Mouse (Mus musculus): ENCODE results near the gene Nipal1. TPM values are rescaled to one million over a fixed set of nuclear protein-coding genes. Genes with fewer than 3 reads are reported as not detected.

Nipal1 gene
- not detected for total RNA-seq (2021)

GRCm38 (mm10) chr5:72647418-72647907 lies at the start of gene Nipal1:
TSS of gene Nipal1 (plus strand) at chr5:72647795.
- intact Hi-C loops (cut with DNase I) = no loop called here

DNA sequence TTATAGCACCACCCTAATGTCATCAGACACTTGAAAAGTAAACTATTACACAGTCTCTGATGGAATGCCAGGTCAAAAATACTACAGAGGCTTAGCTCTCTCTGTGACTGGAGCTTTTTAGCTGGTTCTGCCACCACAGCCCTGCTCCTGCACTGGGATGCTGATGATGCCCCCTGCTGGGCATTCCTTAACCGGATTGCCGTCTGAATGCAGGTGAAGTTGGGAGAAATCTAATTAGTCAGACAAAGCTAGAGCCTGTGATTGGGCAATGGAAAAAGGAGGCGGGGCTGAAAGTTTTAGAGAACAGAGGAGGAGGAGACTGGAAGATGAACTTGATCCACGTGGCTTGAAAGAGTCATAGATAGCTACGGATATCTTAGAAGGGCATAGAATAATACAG lies 46.6 kb upstream of the Nipal1 start:
- intact Hi-C loops (cut with DNase I) = loop anchor here (2.0 kb wide), 1 partner anchor 250 kb away; no protein-coding TSS in a partner anchor
- peak; percentile 6 for DNase-seq (ENCODE audit: low spot score)

More at GRCm38 (mm10) chr5:72647418-72647907, at the start of gene Nipal1:
- DNase-seq (ENCODE audit: low spot score) = no peak

GRCm38 (mm10) chr5:72603138-72603537 lies 44.5 kb upstream of the Nipal1 start:
- intact Hi-C loops (cut with DNase I) = no loop called here
- no peak for DNase-seq (ENCODE audit: low spot score)

DNA sequence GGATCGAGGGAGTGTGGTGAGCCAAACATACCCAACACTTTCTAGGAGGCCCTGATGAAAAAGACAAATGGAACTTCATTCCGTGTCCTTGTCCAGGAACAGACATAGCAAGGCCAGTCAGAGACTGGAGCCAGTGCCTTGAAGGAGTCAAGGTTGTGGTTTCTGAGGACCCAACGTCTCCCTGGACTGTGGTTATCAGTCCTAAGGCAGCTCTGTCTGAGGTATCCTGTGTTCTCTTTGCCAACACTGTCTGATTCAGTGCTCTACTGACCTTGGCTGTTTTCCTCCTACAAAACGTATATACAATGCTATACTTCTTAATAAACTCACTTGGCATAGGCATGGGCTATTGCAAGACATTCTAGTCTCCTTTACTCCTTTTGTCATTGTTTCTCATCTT lies 30.2 kb upstream of the Nipal1 start:
- intact Hi-C loops (cut with DNase I) = no loop called here
- DNase-seq (ENCODE audit: low spot score) = no peak

DNA sequence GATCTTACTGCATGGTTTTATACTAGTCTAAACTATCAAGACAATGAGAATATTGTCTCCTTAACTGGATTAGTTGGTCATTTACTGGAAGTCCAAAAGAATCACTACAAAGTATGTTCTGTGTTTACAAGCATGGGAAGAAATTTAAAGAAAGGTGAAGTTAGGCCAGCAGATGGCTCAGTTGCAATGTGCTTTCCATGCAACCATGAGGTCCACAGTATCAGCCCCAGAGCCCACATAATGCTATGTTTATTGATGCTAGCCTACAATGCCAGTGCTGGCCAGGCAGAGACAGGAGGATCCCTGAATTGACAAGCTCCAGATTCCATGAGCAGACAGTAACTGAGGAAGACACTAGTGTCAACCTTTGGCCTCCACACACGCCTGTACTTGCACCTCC lies 26.6 kb upstream of the Nipal1 start:
- DNase-seq (ENCODE audit: low spot score) = no peak
- intact Hi-C loops (cut with DNase I) = no loop called here

DNA sequence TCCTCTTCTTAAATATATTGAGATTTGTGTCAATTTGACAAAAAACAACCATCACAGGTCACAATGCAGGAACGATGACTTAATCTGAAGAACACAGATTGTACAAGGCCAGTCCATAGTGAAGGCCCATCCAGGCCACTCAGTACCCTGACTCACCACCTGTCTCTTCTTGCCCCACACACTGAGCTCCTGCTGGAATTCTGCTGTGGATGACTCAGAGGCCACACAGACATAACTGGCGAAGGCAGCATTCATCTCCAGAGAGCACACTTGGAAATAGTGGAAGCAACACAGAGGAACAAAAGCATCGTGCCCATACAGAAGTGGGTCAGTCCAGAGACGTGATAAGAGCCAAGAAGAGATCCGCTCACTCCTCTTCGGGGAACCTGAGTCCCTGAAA lies 17.6 kb upstream of the Nipal1 start:
- intact Hi-C loops (cut with DNase I) = no loop called here
- DNase-seq (ENCODE audit: low spot score) = no peak

DNA sequence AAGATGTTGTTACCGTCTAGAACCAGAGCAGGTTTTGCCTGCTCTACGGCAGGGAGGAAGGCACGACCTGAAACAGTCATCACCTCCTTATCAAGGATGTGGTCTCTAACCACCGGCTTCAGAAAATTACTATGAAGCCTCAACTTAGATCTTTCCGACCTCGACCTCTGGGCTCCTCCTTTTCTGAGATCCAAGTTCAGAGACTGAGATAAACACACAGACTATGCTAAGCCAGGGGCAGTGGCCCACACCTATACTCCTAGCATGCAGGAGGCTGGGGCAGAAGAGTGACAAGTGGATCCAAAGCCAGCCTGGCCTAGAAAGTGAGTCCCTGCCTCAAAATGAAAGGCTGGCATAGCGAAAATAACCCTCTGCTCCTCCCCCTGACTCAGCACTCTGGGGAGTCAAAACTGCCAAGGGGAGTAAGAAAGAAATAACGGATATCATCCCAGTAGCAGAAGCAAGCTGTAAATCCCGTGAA lies 12.8 kb upstream of the Nipal1 start:
- no peak for DNase-seq (ENCODE audit: low spot score)
- intact Hi-C loops (cut with DNase I) = no loop called here

DNA sequence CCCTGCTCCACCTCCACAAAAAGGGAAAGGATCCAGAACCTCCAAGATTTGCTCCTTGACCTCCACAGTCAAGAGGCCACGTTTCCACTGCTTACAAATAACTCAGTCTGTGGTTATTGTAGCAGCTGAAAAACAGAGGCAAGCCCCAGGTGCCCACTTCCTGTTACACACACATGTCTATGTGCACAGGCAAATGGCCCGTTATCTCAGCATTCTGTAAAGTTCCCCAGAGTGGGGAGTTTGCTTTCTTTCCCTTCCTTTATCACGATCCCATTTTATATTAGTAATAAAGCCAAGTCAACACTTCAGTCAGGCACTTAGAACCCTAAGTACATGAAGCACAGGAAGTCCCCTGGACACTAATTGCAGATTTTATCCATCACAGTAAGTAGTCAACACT lies 11.5 kb upstream of the Nipal1 start:
- intact Hi-C loops (cut with DNase I) = no loop called here
- DNase-seq (ENCODE audit: low spot score) = no peak

GRCm38 (mm10) chr5:72636576-72636975 lies 11.0 kb upstream of the Nipal1 start:
- intact Hi-C loops (cut with DNase I) = no loop called here
- DNase-seq (ENCODE audit: low spot score) = no peak

DNA sequence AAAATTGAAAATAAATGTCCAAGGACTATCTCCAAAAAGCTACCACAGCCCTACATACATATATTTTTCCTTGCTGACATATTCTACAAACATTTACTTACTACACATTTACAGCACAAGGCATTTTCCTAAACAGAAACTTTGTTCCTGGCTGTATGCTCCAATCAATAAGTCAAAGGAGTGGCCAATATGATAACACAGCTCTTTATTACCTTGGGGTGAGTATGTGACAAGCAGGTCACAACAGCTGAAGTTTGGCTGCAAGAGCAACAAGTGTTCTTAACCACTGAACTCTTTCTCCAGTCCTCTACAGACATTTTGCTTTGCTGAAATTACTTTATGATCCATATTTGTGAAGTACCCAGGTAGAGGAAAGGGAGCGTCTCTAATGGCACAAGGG lies 7.5 kb upstream of the Nipal1 start:
- no peak for DNase-seq (ENCODE audit: low spot score)
- intact Hi-C loops (cut with DNase I) = no loop called here

DNA sequence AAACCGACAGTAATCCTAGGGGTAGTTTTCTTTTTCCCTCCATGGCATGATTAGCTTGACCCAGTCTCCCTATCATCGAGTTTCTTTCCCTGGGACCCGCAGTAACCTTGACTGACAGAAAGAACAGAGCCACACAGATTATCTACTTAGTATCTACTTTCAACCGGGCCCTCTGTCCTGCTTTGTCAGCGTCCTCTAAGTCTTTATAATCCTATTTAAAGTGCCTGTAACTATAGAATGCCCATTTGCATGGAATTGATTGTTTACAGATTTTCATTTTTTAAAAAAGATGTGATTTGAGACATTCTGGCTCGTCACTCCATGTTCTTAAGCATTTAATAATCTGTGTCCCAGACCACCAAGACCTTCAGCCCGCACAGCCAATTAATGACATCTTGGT lies 3.9 kb upstream of the Nipal1 start:
- DNase-seq (ENCODE audit: low spot score) = no peak
- intact Hi-C loops (cut with DNase I) = no loop called here

DNA sequence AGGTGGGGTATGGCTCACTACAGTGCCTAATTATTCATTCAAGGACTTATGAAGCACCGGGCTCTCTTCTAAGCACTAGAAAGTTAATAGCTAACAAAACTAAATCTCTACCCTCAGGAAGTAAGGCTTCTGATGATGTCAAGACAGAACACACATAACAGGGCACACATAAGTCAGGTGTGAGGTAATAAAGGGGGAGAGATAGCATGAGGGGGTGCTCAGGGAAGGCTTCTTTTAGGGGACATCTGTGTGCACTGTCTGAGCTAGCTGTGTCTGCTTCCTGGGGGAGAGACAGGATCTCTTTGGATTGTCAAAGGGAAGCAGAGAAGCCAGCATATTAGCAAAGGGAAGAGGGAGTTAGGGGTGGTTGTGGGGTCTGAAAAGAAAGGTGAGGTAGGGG lies 3.4 kb upstream of the Nipal1 start, which contains the start of gene Cnga1:
TSS of gene Cnga1 (minus strand) at position 101 of the 400 bp plus-strand sequence.
- intact Hi-C loops (cut with DNase I) = no loop called here
- no peak for DNase-seq (ENCODE audit: low spot score)

GRCm38 (mm10) chr5:72646131-72646530 lies 1.5 kb upstream of the Nipal1 start:
- DNase-seq (ENCODE audit: low spot score) = no peak
- intact Hi-C loops (cut with DNase I) = no loop called here

DNA sequence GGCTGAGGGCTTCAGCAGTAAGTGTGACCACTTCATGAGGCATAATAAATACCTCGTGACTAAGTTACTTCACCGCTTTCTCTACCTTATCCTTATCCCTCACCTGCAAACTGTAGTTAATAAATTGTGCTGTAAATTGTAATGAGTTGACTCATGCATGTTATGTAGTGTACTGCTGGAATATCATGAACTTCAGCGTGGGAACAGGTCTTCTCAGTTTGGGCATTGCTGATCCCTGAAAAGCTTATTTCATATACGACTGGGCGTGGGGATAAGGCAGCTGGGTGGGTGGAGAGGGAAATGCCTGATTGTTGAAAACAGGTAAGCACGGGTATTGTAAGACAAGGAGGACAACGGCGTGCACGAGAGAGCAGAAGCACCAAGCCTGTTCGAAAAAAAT lies 599 bp upstream of the Nipal1 start:
- intact Hi-C loops (cut with DNase I) = no loop called here

DNA sequence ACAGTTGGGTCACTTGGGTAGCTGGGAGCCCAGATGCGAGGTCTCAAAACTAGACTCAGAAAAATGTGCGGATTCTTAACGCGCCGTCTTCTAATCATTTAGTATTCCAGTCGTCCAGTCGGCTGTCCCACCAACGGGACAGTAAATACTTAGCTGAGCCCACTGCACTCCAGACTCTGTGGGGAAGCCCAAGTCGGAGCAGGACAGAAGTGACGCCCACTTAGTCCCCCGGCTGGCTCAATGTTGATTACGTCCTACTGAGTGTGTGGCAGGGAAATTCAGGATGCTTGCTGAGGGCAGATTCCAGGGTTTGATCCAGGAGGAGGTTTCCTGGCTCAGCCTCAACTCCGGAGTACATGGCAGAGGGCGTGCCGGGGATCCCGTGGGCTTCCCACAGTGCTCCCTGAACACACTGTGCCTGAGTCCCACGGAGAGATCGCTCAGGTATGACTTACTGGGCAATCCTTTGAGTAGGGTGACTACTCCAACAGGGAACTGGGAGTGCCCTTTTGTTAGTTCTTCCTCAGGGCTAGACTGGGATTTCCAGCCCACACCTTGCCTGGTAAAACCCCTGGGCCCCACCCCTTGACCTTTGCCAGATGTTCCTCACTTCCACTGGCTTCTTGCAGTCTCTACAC lies 482 bp downstream of the Nipal1 start:
- DNase-seq (ENCODE audit: low spot score) = no peak
- intact Hi-C loops (cut with DNase I) = no loop called here

More for the DNA sequence above, 599 bp upstream of the Nipal1 start:
- DNase-seq (ENCODE audit: low spot score) = no peak

GRCm38 (mm10) chr5:72648987-72649735 lies 1.6 kb downstream of the Nipal1 start:
- DNase-seq (ENCODE audit: low spot score) = no peak
- intact Hi-C loops (cut with DNase I) = no loop called here

DNA sequence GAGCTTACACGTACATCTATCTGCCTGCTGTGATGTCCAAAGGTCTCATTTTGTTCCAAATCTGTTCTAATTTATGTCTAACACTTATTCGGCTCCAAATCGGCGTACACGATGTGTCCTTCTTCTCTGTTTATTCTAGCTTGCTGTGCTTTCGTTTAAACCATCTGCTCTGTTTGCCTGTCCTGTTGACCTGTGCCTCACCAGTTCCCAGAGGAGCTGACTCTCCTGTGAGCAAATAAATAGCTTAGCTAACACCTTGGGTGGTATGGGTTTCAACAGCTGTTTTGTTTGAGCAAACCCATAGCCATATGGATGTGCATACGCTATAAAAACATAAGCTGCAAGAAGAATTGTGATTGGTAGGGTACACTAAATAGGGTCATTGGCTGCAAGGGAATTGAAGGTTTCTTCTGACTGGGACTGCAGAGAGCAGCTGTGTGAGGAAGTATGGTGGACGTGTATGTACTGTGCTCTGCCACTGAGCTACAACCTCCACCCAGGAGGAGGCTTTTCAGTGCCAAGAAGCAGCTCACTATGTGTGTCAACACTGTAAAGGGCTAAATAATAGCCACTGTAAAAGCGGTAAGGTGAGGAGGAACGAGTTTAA lies 5.6 kb downstream of the Nipal1 start:
- intact Hi-C loops (cut with DNase I) = no loop called here
- no peak for DNase-seq (ENCODE audit: low spot score)

DNA sequence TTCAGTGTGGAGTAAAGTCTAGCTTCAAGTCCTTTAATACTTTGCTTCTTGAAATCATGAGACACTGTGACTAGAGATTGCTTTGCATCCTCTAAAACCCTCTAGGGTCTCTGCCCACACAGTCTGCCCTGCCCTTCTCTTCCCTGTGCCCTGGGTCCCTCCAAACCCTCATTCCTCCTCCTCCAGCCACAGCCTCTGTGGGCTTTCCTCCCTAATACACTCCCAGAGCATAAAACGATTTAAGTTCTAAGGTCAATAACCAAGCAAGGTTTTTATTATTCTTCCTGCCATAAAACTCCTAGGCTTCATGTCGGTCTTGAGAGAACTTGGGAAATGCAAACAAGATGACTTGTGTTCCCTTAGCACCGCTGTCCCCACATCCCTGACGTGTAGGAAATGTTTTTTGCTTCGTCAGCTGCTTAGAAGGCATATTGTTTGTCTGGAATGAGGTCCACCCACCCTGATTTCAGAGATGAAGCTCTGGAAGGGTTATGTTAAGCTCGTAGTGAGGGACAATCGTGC lies 8.7 kb downstream of the Nipal1 start:
- DNase-seq (ENCODE audit: low spot score) = no peak

GRCm38 (mm10) chr5:72658375-72658774 lies 10.8 kb downstream of the Nipal1 start:
- intact Hi-C loops (cut with DNase I) = no loop called here
- DNase-seq (ENCODE audit: low spot score) = no peak

More for the DNA sequence above, 8.7 kb downstream of the Nipal1 start:
- intact Hi-C loops (cut with DNase I) = no loop called here

- intact Hi-C loops (cut with DNase I) = no loop called here
- DNase-seq (ENCODE audit: low spot score) = no peak
These were observed 13.6 kb downstream of the Nipal1 start for GRCm38 (mm10) chr5:72661051-72661781.

All from heart, postnatal 25 days (tissue).